Mouse (Mus musculus): ENCODE data around the gene Dyrk3. TPM values are rescaled to one million over a fixed set of nuclear protein-coding genes. Genes with fewer than 3 reads are reported as not detected.

The Dyrk3 gene
- polyA plus RNA-seq, 1 experiment = 0.65 TPM

- Histone ChIP-seq H3K27ac (ENCODE audit: insufficient read depth, low read depth, low read length) (no peak overlapping the region), H3K4me1 (ENCODE audit: control insufficient read depth, insufficient read depth, insufficient read length, low read length) (peaks cover 9% of the 10 kb centered on the region; the same call in 1 of the 2 replicates), H3K27me3 (ENCODE audit: control insufficient read depth, insufficient read depth, low read length) (no peaks in the 10 kb centered on the region), H3K36me3 (ENCODE audit: control insufficient read depth, insufficient read depth, low read length) (no peaks in the 10 kb centered on the region), H3K4me3 (ENCODE audit: low read depth, low read length) (no peak overlapping the region)
- 27% methylated on average over 11 of the region's 11 CpGs for WGBS
- no peak for TF ChIP-seq POLR2A (IDR thresholded peaks at IDR 0.05; ENCODE audit: low read depth, low read length)
- TF ChIP-seq CTCF (IDR thresholded peaks at IDR 0.05; ENCODE audit: extremely low read depth, insufficient read length, insufficient replicate concordance, low read depth, low read length) = no peak
Observed at GRCm38 (mm10) chr1:131125987-131126744, 12.0 kb downstream of the Dyrk3 start.

- 33% methylated on average over 10 of the region's 10 CpGs for WGBS
- TF ChIP-seq CTCF (IDR thresholded peaks at IDR 0.05; ENCODE audit: extremely low read depth, insufficient read length, insufficient replicate concordance, low read depth, low read length) (no peak), POLR2A (IDR thresholded peaks at IDR 0.05; ENCODE audit: low read depth, low read length) (no peak)
Observed at GRCm38 (mm10) chr1:131123522-131124265, 14.4 kb downstream of the Dyrk3 start.

GRCm38 (mm10) chr1:131121987-131122386 is 16.2 kb downstream of the Dyrk3 start:
- TF ChIP-seq CTCF (IDR thresholded peaks at IDR 0.05; ENCODE audit: extremely low read depth, insufficient read length, insufficient replicate concordance, low read depth, low read length) (peak; percentile 16; the same call in 1 of the 2 replicates), POLR2A (IDR thresholded peaks at IDR 0.05; ENCODE audit: low read depth, low read length) (no peak)
- 48% methylated on average over 3 of the region's 3 CpGs for WGBS
- no peaks in the 10 kb centered on the region for H3K27me3 ChIP-seq (ENCODE audit: control insufficient read depth, insufficient read depth, low read length)
- H3K36me3 ChIP-seq (ENCODE audit: control insufficient read depth, insufficient read depth, low read length) = no peaks in the 10 kb centered on the region
- no peak overlapping the region for H3K4me3 ChIP-seq (ENCODE audit: low read depth, low read length)
- H3K27ac ChIP-seq (ENCODE audit: insufficient read depth, low read depth, low read length) = no peak overlapping the region
- peaks cover 9% of the 10 kb centered on the region; the same call in 1 of the 2 replicates for H3K4me1 ChIP-seq (ENCODE audit: control insufficient read depth, insufficient read depth, insufficient read length, low read length)

More at GRCm38 (mm10) chr1:131123522-131124265, 14.4 kb downstream of the Dyrk3 start:
- H3K27me3 ChIP-seq (ENCODE audit: control insufficient read depth, insufficient read depth, low read length) = no peaks in the 10 kb centered on the region
- peaks cover 9% of the 10 kb centered on the region; the same call in 1 of the 2 replicates for H3K4me1 ChIP-seq (ENCODE audit: control insufficient read depth, insufficient read depth, insufficient read length, low read length)
- peak overlapping the region; percentile 29; the same call in 1 of the 2 replicates for H3K27ac ChIP-seq (ENCODE audit: insufficient read depth, low read depth, low read length)
- H3K36me3 ChIP-seq (ENCODE audit: control insufficient read depth, insufficient read depth, low read length) = no peaks in the 10 kb centered on the region
- no peak overlapping the region for H3K4me3 ChIP-seq (ENCODE audit: low read depth, low read length)

- Histone ChIP-seq H3K27me3 (ENCODE audit: control insufficient read depth, insufficient read depth, low read length) (no peaks in the 10 kb centered on the region), H3K4me3 (ENCODE audit: low read depth, low read length) (no peak overlapping the region), H3K4me1 (ENCODE audit: control insufficient read depth, insufficient read depth, insufficient read length, low read length) (peaks cover 9% of the 10 kb centered on the region; the same call in 1 of the 2 replicates), H3K27ac (ENCODE audit: insufficient read depth, low read depth, low read length) (no peak overlapping the region), H3K36me3 (ENCODE audit: control insufficient read depth, insufficient read depth, low read length) (no peaks in the 10 kb centered on the region)
- TF ChIP-seq CTCF (IDR thresholded peaks at IDR 0.05; ENCODE audit: extremely low read depth, insufficient read length, insufficient replicate concordance, low read depth, low read length) (peak; percentile 47; the same call in 1 of the 2 replicates), POLR2A (IDR thresholded peaks at IDR 0.05; ENCODE audit: low read depth, low read length) (no peak)
- 50% methylated on average over 2 of the region's 2 CpGs for WGBS
Observed at GRCm38 (mm10) chr1:131119026-131119425, 19.1 kb downstream of the Dyrk3 start.

GRCm38 (mm10) chr1:131118530-131118929 is 19.6 kb downstream of the Dyrk3 start:
- WGBS = 60% methylated on average over 10 of the region's 10 CpGs
- TF ChIP-seq POLR2A (IDR thresholded peaks at IDR 0.05; ENCODE audit: low read depth, low read length) (no peak), CTCF (IDR thresholded peaks at IDR 0.05; ENCODE audit: extremely low read depth, insufficient read length, insufficient replicate concordance, low read depth, low read length) (no peak)

GRCm38 (mm10) chr1:131116430-131117011 is 21.6 kb downstream of the Dyrk3 start:
- TF ChIP-seq POLR2A (IDR thresholded peaks at IDR 0.05; ENCODE audit: low read depth, low read length) = no peak
- no peak for TF ChIP-seq CTCF (IDR thresholded peaks at IDR 0.05; ENCODE audit: extremely low read depth, insufficient read length, insufficient replicate concordance, low read depth, low read length)
- H3K4me3 ChIP-seq (ENCODE audit: low read depth, low read length) = no peak overlapping the region
- no peaks in the 10 kb centered on the region for H3K27me3 ChIP-seq (ENCODE audit: control insufficient read depth, insufficient read depth, low read length)
- no peak overlapping the region for H3K27ac ChIP-seq (ENCODE audit: insufficient read depth, low read depth, low read length)
- WGBS = 73% methylated on average over 13 of the region's 13 CpGs
- no peaks in the 10 kb centered on the region for H3K36me3 ChIP-seq (ENCODE audit: control insufficient read depth, insufficient read depth, low read length)
- H3K4me1 ChIP-seq (ENCODE audit: control insufficient read depth, insufficient read depth, insufficient read length, low read length) = no peaks in the 10 kb centered on the region

More at GRCm38 (mm10) chr1:131118530-131118929, 19.6 kb downstream of the Dyrk3 start:
- peaks cover 6% of the 10 kb centered on the region; the same call in 1 of the 2 replicates for H3K4me1 ChIP-seq (ENCODE audit: control insufficient read depth, insufficient read depth, insufficient read length, low read length)
- H3K4me3 ChIP-seq (ENCODE audit: low read depth, low read length) = no peak overlapping the region
- no peaks in the 10 kb centered on the region for H3K27me3 ChIP-seq (ENCODE audit: control insufficient read depth, insufficient read depth, low read length)
- no peak overlapping the region for H3K27ac ChIP-seq (ENCODE audit: insufficient read depth, low read depth, low read length)
- H3K36me3 ChIP-seq (ENCODE audit: control insufficient read depth, insufficient read depth, low read length) = no peaks in the 10 kb centered on the region
